Mouse (Mus musculus): ENCODE results near the gene Pbp2.

Pbp2 gene

GRCm38 (mm10) chr6:135310305-135310704, at the start of gene Pbp2:
Pbp2 (minus strand) TSS chr6:135310405.
- no peak for DNase-seq (ENCODE audit: low spot score)

GRCm38 (mm10) chr6:135354953-135355352, 44.7 kb upstream of the Pbp2 start:
- no peak for DNase-seq (ENCODE audit: low spot score)

DNA sequence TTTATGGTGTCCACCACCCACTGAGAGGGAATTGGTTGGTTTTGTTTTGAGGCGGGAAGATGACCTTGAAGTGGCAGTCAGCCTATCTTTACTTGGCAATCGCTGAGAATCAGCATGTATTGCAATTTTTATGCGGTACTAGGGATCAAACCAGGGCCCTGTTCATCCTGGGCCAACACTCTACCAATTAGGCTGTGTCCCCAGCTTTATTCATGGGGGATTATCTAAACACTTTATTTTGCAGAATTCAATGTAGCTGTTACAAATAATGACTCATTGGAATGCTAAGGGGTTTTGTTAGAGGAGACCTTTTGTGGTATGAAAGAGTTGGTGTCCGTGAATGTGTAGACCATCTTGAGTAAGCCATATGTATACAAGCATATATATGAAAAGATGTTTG, 42.3 kb upstream of the Pbp2 start:
- DNase-seq (ENCODE audit: low spot score) = no peak

GRCm38 (mm10) chr6:135351638-135352302, 41.6 kb upstream of the Pbp2 start:
- no peak for DNase-seq (ENCODE audit: low spot score)

DNA sequence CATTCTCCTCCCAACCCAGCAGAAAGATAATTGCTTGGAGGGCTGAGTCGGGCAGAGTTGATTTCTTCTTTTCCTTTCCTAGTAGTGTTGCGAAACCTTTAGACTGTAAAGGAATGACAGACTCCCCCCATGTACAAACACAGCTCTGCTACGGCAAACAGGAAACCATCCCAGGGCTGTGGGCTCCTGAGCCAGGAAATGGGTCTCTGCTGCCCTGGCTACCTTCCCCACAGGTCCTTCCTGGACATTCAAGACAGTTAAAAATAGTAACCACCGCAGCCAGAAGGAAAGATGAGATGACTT, 30.8 kb upstream of the Pbp2 start:
- DNase-seq (ENCODE audit: low spot score) = no peak

DNA sequence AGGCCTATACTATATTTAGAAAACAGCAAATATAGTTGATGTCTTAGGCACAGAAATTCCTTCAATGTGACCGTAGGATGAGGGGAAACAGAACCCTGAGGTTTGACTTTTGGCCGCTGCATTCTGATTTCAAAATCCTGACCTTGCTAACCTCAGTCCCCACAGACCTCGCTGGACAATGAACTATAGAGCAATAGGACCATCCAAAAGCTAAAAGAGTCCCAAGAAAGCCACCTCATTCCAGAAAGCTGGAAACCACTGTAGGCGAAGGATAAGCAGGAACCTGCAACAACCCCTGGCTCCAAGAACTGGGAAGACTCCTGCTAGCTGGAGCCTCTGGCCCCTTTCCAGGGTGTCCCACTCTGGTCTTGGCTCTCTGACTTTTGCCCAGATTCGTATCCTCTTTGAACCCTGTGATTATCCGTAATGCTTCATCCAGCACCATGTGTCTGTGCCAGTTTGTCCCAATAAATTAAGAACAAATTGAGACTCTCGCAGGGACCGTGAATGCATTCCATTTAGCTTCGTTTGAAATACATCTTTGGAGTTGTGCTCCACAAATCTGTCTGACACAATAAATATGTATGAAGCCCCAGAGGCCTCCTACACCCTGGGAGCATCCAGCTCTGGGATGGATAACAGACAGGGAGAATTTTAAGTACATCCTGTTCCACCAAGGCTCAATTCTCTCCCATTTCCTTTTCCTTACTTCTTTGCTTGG, 30.3 kb upstream of the Pbp2 start:
- DNase-seq (ENCODE audit: low spot score) = no peak

DNA sequence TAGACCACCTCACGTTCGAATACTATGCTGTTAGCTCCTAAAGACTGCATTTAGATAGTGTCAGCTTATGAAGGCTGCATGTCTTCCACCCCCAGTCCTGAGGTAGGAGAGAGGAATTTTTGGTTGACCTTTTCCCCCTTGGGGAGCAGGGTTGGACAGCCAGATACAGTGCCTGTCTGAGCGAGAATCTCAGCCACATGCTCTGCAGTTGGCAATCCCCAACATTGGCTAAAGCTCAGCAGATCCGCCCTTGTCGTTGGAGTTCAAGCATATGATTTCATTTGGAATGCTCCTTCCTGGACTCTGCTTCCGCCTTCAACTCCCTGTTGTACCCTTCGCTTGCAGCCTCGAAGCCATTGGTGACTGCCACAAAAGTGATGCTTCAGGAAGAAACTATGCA, 26.2 kb upstream of the Pbp2 start:
- no peak for DNase-seq (ENCODE audit: low spot score)

DNA sequence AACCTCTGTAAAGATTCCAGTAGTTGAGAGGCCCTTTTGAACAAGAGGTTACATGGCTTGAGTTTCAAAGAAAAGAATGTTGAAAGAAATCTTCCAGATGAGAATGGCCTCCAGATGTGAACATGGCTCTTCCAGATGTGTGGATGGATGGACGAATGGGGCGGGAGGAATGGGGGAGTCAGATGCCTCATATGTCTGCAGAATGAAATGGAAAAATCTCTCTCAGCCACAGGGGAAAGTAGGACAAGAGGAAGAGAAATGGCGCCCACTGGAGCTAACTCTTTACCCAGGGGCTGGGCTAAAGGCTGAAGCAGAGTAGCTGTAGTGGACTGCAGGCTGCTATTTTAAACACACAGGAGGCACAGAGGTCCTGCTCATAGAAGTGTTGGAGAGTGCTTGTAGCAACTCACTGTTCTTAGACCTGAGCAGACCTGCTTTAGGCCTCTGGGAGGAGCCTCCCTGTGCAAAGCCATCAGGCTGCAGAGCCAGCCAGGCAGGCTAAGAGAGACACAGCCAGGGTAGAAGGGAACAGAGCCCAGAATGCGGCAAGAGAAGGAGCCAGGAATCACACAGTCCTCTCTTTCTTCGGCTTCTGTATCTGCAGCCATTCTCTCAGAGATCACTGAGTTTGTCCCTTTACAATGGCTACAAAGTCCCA, 23.9 kb upstream of the Pbp2 start:
- DNase-seq (ENCODE audit: low spot score) = no peak

- DNase-seq (ENCODE audit: low spot score) = no peak
Observed at GRCm38 (mm10) chr6:135332737-135333281, 22.6 kb upstream of the Pbp2 start.

DNA sequence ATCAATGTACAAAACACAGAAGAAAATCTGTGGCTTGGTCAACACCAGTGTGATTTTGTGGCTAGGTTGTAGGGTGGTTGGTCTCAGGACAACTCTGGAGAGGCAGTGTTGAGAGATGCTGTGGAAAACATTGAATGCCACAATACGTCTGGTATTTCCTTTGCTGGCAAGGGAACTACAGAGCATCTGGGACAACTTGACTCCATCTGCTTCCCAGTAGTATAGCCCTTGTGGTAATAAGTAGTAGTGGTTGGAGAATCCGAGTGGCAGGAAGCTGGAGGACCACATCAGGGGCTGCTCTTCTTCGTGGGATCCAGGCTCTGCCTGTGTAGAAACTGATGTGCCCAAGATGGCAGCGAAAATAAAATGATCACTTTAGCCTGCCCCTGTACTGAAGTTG, 21.7 kb upstream of the Pbp2 start:
- DNase-seq (ENCODE audit: low spot score) = no peak

- no peak for DNase-seq (ENCODE audit: low spot score)
Observed at GRCm38 (mm10) chr6:135326847-135327246, 16.6 kb upstream of the Pbp2 start.

GRCm38 (mm10) chr6:135324686-135325300, 14.6 kb upstream of the Pbp2 start:
- no peak for DNase-seq (ENCODE audit: low spot score)

- DNase-seq (ENCODE audit: low spot score) = no peak
Observed at GRCm38 (mm10) chr6:135324111-135324510, 13.9 kb upstream of the Pbp2 start.

- peak; percentile 24 for DNase-seq (ENCODE audit: low spot score)
Observed at GRCm38 (mm10) chr6:135323311-135323982, 13.2 kb upstream of the Pbp2 start.

DNA sequence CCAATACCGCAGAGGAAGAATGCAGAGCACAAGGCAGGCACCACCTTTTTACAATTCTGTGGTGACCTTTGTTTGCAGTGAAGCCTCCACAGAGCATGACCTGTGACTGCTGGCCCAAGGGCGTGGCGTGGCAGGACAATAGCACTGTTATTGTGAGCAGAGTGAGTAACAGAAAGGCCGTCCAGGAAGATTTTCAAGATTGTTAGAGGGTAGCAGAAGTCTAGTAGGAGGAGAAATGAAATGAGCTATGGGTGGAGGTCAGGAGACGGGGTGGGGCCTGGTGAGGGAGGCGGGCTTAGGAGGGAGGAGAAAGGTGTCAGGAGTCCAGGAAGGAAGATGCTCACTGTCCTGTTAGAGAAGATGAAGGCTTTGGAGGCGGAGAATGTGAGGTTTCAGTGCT, 12.5 kb upstream of the Pbp2 start:
- no peak for DNase-seq (ENCODE audit: low spot score)

- no peak for DNase-seq (ENCODE audit: low spot score)
Observed at GRCm38 (mm10) chr6:135319431-135319933, 9.3 kb upstream of the Pbp2 start.

- no peak for DNase-seq (ENCODE audit: low spot score)
Observed at GRCm38 (mm10) chr6:135316141-135316540, 5.9 kb upstream of the Pbp2 start.

- no peak for DNase-seq (ENCODE audit: low spot score)
Observed at GRCm38 (mm10) chr6:135313981-135314380, 3.8 kb upstream of the Pbp2 start.

DNA sequence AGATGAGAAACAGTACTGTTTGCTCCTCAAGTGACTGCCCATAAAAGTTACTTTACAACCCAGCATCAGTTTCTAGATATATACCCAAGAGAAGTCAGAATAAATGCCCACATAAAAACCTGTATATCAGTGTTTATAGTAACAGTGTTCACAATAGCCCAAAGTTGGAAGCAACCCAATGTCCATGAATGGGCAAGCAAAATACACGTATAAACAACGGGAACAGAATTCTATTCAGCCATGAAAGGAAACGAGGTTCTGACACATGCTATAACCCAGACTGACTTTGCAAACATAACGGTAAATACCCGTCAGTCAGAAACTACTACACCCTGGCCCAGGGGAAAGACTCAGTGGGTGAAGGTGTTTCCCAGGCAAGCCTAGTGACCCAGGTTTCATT, 1.8 kb upstream of the Pbp2 start:
- no peak for DNase-seq (ENCODE audit: low spot score)

- no peak for DNase-seq (ENCODE audit: low spot score)
Observed at GRCm38 (mm10) chr6:135304576-135305260, 5.5 kb downstream of the Pbp2 start.

DNA sequence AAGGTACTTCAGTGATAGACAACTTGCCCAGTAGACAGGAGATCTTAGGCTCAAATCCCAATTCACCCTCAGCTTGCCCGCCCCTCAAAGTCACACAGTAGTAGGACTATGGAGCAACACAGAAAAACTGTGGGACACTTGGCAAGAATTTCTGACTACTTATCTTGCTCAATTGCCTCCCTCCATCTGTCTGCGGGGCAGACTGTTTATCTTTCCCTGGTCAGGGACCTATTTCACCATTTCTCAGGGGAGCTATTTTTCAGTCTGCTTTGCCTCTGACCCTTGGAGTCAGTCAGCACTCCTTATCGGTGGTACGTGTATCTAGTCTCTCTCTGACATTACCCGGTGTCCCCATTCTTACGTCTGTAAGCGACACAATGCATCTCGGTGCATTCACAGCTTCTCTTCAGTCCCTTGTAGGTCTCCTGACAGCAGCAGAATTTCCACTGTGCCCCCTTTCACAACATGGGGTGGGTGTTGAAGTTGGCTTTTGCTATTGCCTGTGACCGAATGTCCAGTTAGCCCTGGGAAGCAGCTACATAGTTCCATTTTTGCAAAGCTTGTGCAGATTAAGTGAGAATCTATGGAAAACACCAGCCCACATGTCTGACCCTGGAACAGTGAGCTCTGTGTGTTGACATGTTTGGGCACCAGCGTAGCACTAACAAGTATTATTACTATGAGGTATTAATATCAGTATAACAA, 7.6 kb downstream of the Pbp2 start:
- no peak for DNase-seq (ENCODE audit: low spot score)

All from T-cell, adult 2 months (primary cell).